Mouse (Mus musculus) olfactory bulb, adult 2 months (tissue): ENCODE measurements at regions not wholly inside any gene's neighbourhood (a gene's known extent, or its start where the extent isn't known, plus 50 kb on each side); places are given as distances from the start of the nearest gene placed in this dataset.

Source experiments
- CTCF ChIP-seq: fragments of 200-500 bp; IDR thresholded peaks from 2 replicates; pipeline ENCODE4 v1.5.1; 2012; ENCODE audit warnings: low read depth, mild to moderate bottlenecking, low read length, moderate library complexity; ENCODE audit not compliant: insufficient read depth
- POLR2A ChIP-seq: fragments of 200-500 bp; IDR thresholded peaks from 2 replicates; pipeline ENCODE4 v1.6.1; 2012; ENCODE audit warnings: mild to moderate bottlenecking, low read depth, low read length, moderate library complexity; ENCODE audit not compliant: insufficient read depth

DNA sequence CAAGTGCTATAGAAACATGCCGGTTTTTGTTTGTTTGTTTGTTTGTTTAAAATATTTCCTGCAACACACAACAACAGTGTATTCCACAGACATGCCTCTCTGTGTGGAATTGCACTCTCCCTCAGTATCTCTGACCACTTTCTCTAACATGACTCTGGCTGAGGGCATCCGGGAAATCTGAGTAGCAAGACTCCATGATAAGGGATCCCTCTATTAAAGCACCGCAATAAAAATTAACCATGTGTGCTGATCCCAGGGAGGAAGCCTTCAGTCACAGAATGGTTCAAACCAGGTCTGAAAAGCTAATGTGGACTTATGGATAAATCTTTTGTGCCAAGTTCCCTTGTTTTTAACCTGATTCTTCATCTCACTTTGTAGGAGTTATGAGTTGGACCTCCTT, 260.1 kb downstream of the Hdgfl1 start:
- TF ChIP-seq CTCF, result no peak
- no peak for TF ChIP-seq POLR2A
